Mouse (Mus musculus) limb, embryonic 12.5 days (tissue): ENCODE results near the gene Tcf12. TPM values are rescaled to one million over a fixed set of nuclear protein-coding genes. Genes with fewer than 3 reads are reported as not detected.
A peak's percentile ranks its signal among the peaks of the same experiment; 100 is the strongest.

Experiments used
- ATAC-seq: fragments of 200-750 bp; cut with Nextera tagmentation; 2 replicates; pipeline ENCODE4 v1.8.0; 2017; ENCODE audit warnings: low read depth, moderate TSS enrichment; ENCODE audit not compliant: insufficient number of reproducible peaks, insufficient read depth, low FRiP score, low TSS enrichment
- H3K27ac ChIP-seq: fragments of 300-500 bp; sonication (generic); 2 replicates; pipeline ENCODE4 v1.5.1; 2016; ENCODE audit warnings: mild to moderate bottlenecking, moderate library complexity
- H3K27me3 ChIP-seq: fragments of 300-500 bp; sonication (generic); 2 replicates; pipeline ENCODE4 v1.6.1; 2016; ENCODE audit warnings: mild to moderate bottlenecking, moderate library complexity
- H3K36me3 ChIP-seq: fragments of 300-500 bp; sonication (generic); 2 replicates; pipeline ENCODE4 v1.6.1; 2016; ENCODE audit warnings: mild to moderate bottlenecking, moderate library complexity
- H3K4me1 ChIP-seq: fragments of 300-500 bp; sonication (generic); replicated peaks from 2 replicates; pipeline ENCODE4 v1.6.1; 2016
- H3K4me2 ChIP-seq: fragments of 300-500 bp; sonication (generic); 2 replicates; pipeline ENCODE4 v1.6.1; 2016; ENCODE audit warnings: mild to moderate bottlenecking, moderate library complexity
- H3K4me3 ChIP-seq: fragments of 300-500 bp; sonication (generic); replicated peaks from 2 replicates; pipeline ENCODE4 v1.5.1; 2016; ENCODE audit warnings: mild to moderate bottlenecking
- H3K9ac ChIP-seq: fragments of 300-500 bp; sonication (generic); replicated peaks from 2 replicates; pipeline ENCODE4 v1.6.1; 2016; ENCODE audit warnings: mild to moderate bottlenecking, moderate library complexity
- H3K9me3 ChIP-seq: fragments of 300-500 bp; sonication (generic); 2 replicates; pipeline ENCODE4 v1.6.1; 2016; ENCODE audit warnings: mild to moderate bottlenecking, moderate library complexity
- WGBS: fragments of 180-500 bp; shearing (Covaris S2); methylation state at CpG from one replicate; pipeline ENCODE4 v1.1.7; 2016; 5-methylcytosine and 5-hydroxymethylcytosine counted together
- polyA plus RNA-seq: library from polyadenylated mRNA; unstranded; fragments of >200 nt; fragmentation: Nextera tagmentation; extraction: Ambion mirVana; gene quantifications from 2 replicates; pipeline ENCODE4 v1.2.1, GENCODE M21; 2016

Tcf12 gene
- polyA plus RNA-seq, 1 experiment from 2014 or later, result 142 TPM

DNA sequence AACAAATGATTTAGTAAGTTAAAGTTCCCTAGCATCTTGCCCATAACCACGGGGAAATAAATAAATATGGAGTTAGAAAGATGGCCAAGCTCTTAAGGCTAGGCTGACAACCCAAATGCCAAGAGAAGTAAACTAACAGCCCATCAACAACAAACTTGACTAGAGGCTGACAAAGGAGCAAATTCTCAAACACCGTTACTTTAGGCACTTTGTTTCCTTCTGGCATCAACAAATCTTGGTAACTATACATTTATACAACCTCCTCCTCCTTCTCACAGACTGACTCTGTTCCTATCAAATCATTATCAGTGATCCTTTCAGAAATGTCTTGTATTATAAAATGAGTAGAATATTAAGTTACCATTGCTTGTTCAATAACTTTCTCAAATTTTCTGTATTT is 159.7 kb downstream of the Tcf12 start:
- no peaks in the 10 kb centered on the region for H3K4me1 ChIP-seq
- no peak overlapping the region for H3K9ac ChIP-seq
- ATAC-seq, result no peak
- 0 out of 2 replicates have a peak, but pooled peaks cover 5% of the 10 kb centered on the region for H3K36me3 ChIP-seq
- no peak overlapping the region for H3K4me3 ChIP-seq
- WGBS, result 78% methylated on average over 2 of the region's 2 CpGs
- H3K27ac ChIP-seq, result no peak overlapping the region
- H3K9me3 ChIP-seq, result no peaks in the 10 kb centered on the region
- H3K4me2 ChIP-seq, result no peak overlapping the region
- H3K27me3 ChIP-seq, result no peaks in the 10 kb centered on the region

DNA sequence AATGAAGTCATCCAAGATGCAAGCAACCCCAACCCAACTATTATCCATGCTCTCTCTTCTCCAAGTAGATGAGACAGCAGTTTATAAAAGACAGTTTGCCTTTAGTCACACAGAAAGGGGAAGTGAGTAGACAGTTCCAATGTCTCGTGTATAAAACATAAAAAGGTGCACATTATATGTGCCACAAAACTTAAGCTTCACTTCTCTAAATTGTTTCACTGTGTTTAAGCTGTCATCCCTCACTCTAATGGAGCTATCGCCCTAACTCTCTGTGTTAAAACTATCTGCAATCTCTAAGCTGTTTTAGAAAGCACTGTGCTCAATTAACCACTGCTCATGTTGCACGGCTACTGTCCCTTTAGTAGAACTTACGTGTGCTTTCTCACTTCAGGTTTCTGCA is 160.3 kb downstream of the Tcf12 start:
- Histone ChIP-seq H3K27ac (no peak overlapping the region), H3K9me3 (no peaks in the 10 kb centered on the region), H3K4me2 (no peak overlapping the region), H3K27me3 (no peaks in the 10 kb centered on the region), H3K36me3 (0 out of 2 replicates have a peak, but pooled peaks cover 5% of the 10 kb centered on the region), H3K4me1 (no peaks in the 10 kb centered on the region), H3K4me3 (no peak overlapping the region), H3K9ac (no peak overlapping the region)
- ATAC-seq, result no peak
- WGBS, result 80% methylated on average over 4 of the region's 4 CpGs

DNA sequence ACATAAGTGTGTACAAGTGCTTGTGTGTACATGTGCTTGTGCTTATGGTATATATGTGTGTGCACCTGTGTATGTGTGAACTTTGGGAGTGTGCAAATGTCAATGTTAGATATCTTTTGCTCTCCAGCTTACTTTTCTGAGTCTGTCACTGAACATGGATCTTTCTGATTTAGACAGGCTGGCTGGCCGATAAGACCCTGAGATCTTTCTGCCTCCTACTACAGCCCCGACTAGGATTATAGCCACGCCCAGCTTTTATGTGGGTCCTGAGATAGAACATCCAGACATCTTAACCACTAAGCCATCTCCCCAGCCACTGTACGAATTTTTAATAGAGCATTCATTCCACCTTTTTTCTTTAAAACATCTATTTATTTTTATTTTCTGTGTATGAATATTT is 166.9 kb downstream of the Tcf12 start:
- H3K4me1 ChIP-seq, result no peaks in the 10 kb centered on the region
- no peak overlapping the region for H3K9ac ChIP-seq
- no peak overlapping the region for H3K4me2 ChIP-seq
- H3K27ac ChIP-seq, result no peak overlapping the region
- 92% methylated on average over 4 of the region's 4 CpGs for WGBS
- no peaks in the 10 kb centered on the region for H3K27me3 ChIP-seq
- no peaks in the 10 kb centered on the region for H3K9me3 ChIP-seq
- no peak for ATAC-seq
- no peaks in the 10 kb centered on the region; the same call in 1 of the 2 replicates for H3K36me3 ChIP-seq
- no peak overlapping the region for H3K4me3 ChIP-seq

DNA sequence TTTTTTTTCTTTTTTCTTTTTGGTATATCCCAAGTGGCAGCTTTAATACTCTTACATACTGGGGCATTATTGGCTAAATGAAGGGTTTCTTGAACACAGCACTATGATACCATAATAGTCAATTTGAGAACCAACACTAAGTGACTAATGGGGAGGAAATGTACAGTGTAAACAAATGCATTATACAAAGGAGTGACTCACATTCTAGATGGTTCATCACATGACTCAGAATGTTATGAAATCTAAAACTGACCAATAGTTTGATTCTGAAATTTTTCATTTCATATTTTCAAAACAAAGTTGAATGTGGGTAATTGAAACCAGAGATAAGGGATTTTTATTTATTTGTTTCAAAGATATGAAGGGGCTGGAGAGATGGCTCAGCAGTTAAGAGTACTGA is 169.2 kb downstream of the Tcf12 start:
- no peaks in the 10 kb centered on the region for H3K9me3 ChIP-seq
- H3K4me1 ChIP-seq, result no peaks in the 10 kb centered on the region
- no peak overlapping the region for H3K4me2 ChIP-seq
- H3K27ac ChIP-seq, result no peak overlapping the region
- no peak for ATAC-seq
- no peaks in the 10 kb centered on the region; the same call in 1 of the 2 replicates for H3K36me3 ChIP-seq
- no peak overlapping the region for H3K9ac ChIP-seq
- H3K27me3 ChIP-seq, result no peaks in the 10 kb centered on the region
- H3K4me3 ChIP-seq, result no peak overlapping the region

DNA sequence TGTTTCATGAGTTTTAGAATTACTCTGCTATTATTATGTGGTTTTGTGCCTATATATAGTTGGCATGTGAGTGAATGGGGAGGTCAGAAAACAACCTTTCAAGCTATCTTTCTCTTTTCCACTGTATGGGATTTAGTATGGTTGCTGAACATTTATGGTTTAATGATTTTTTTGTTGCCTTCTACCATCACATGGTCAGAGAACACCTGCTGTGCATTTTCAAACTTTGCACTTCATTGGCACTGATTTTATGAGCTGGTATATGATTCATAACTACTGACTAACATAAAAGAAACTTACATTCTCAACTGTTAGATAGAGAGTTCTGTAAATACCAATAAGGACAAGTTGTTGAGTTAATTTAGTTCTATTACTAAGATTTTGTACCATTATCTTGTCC is 171.7 kb downstream of the Tcf12 start:
- no peaks in the 10 kb centered on the region; the same call in 1 of the 2 replicates for H3K36me3 ChIP-seq
- no peak overlapping the region for H3K27ac ChIP-seq
- no peaks in the 10 kb centered on the region for H3K27me3 ChIP-seq
- no peak overlapping the region for H3K4me2 ChIP-seq
- ATAC-seq, result no peak
- no peak overlapping the region for H3K9ac ChIP-seq
- no peaks in the 10 kb centered on the region for H3K4me1 ChIP-seq
- no peak overlapping the region for H3K4me3 ChIP-seq
- no peaks in the 10 kb centered on the region for H3K9me3 ChIP-seq

DNA sequence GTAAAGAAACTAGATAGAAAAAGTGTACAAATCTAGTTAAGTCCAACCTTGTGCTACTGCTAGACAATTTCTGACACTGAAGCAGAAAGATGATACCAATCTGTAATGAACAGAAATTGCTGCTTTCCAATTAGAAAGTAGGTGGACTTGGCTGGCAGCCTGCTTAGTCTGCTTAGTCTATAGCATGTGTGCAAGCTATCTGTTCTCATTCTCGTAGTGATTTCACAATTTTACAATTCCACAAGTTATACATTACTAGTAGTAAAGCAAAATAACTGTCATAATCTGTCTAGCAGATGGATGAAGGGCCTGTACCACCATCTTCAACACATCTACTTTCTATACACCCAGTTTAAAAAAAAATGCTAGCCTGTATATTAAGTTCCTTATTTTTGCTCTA is 175.5 kb downstream of the Tcf12 start:
- H3K9me3 ChIP-seq, result no peaks in the 10 kb centered on the region
- H3K4me3 ChIP-seq, result no peak overlapping the region
- H3K27ac ChIP-seq, result no peak overlapping the region
- WGBS, result 87% methylated on average over 1 of the region's 1 CpGs
- H3K9ac ChIP-seq, result no peak overlapping the region
- H3K36me3 ChIP-seq, result no peaks in the 10 kb centered on the region
- no peaks in the 10 kb centered on the region for H3K27me3 ChIP-seq
- ATAC-seq, result no peak
- no peaks in the 10 kb centered on the region for H3K4me1 ChIP-seq
- H3K4me2 ChIP-seq, result no peak overlapping the region

DNA sequence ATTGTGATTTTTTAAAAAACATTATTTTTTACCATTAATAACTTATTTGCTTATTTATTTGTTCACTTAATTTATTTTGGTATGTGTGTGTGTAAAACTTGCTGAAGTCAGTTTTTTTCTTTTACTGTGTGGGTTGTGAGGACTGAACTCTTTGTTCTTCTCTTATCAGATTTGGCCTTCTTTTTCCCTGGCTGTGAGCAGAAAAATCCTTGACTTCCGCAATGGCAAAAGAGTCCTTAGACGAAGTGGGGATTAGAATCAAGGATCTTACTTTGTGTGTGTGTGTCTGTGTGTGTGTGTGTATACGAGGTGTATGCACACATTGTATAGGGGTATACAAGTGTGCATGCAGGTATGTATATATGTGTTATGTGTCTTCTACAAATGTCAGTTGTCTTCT is 176.8 kb downstream of the Tcf12 start:
- 94% methylated on average over 3 of the region's 3 CpGs for WGBS
- H3K27me3 ChIP-seq, result no peaks in the 10 kb centered on the region
- no peaks in the 10 kb centered on the region for H3K4me1 ChIP-seq
- no peak overlapping the region for H3K4me2 ChIP-seq
- H3K36me3 ChIP-seq, result no peaks in the 10 kb centered on the region
- H3K9ac ChIP-seq, result no peak overlapping the region
- ATAC-seq, result no peak
- H3K9me3 ChIP-seq, result no peaks in the 10 kb centered on the region
- no peak overlapping the region for H3K27ac ChIP-seq
- no peak overlapping the region for H3K4me3 ChIP-seq

DNA sequence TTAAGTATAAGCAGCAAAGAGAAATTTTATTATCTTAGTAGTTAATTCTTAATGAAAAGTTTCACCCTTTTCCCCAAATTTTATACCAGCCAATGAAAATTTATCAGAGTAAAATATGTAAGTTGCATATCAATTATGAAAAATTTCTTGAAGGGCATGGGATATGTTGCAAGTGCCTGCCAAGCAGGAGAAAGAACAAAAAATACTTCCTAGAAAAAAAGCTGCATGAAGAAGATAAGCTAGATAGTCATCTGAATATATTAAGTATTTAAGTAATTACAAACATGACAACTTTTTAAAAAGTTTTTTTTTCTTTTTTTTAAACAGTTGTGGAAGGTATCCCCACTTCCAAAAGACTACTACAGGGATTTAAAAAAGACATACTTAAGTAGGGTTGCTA is 179.7 kb downstream of the Tcf12 start:
- H3K36me3 ChIP-seq, result no peaks in the 10 kb centered on the region
- no peak overlapping the region for H3K9ac ChIP-seq
- H3K27me3 ChIP-seq, result no peaks in the 10 kb centered on the region
- no peak for ATAC-seq
- no peak overlapping the region for H3K27ac ChIP-seq
- H3K4me3 ChIP-seq, result no peak overlapping the region
- H3K4me1 ChIP-seq, result no peaks in the 10 kb centered on the region
- H3K4me2 ChIP-seq, result no peak overlapping the region
- no peaks in the 10 kb centered on the region for H3K9me3 ChIP-seq

DNA sequence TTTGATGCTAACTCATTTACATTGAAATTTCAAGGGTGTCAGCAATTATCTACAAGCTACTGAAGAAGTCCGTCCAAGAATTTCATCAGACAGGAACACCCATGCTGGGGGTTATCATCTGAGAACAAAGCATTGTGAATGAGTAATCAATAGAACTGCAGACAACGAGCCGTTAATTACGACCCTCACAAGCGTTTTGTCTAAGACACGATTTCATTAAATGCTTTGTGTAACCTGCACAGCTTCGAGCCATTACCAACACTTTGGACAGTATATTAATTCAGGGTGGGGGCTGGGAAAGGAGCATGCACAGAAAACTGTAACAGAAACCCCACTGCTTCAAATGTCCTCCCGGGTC is 180.3 kb downstream of the Tcf12 start:
- H3K27me3 ChIP-seq, result no peaks in the 10 kb centered on the region
- no peaks in the 10 kb centered on the region for H3K4me1 ChIP-seq
- no peak for ATAC-seq
- H3K27ac ChIP-seq, result no peak overlapping the region
- H3K9me3 ChIP-seq, result no peaks in the 10 kb centered on the region
- H3K9ac ChIP-seq, result no peak overlapping the region
- 76% methylated on average over 8 of the region's 8 CpGs for WGBS
- H3K4me2 ChIP-seq, result no peak overlapping the region
- H3K4me3 ChIP-seq, result no peak overlapping the region
- no peaks in the 10 kb centered on the region for H3K36me3 ChIP-seq

DNA sequence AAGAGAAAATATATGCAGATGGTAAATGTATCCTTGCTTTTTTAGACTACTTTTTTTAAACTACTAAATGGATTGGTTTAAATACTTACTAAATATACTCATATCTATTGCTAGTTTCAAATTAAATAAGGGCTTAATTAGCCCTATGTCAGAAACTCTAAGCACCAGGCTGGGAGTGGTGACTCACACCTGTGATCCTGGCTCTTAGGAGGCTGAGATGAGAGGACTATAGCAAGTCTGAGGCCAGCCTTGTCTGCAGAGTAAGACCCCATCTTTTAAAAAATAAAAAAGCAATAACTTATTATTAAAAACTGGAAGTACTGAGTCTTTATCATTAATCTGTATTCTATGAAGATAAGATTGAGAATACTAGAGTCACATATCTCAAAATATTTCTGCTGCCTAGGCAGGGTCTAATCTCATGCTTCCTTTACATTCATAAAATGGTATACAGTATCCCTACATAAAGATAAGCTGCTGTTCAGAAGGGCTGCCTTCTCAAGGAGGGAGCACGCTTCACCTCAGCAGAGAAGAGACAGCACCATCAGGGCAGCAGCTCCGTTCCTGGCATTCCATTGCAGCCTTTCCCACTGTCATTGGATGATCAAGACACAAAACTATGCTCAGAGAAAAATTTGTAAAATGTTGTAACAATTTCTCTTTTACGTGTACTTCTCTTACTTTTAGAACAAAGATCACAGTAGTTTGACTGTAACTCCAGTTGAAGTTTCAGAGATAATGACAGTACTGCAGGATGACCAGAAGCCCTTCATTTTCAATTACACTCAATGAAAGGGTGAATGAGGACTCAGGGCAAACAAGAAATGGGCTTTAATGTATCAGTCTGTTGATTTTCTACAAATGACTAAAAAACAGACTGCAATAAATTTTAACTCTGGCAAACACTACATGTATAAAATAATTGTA is 181.0 kb downstream of the Tcf12 start:
- no peak overlapping the region for H3K4me2 ChIP-seq
- no peak overlapping the region for H3K27ac ChIP-seq
- H3K4me1 ChIP-seq, result no peaks in the 10 kb centered on the region
- no peaks in the 10 kb centered on the region for H3K27me3 ChIP-seq
- H3K9me3 ChIP-seq, result no peaks in the 10 kb centered on the region
- H3K36me3 ChIP-seq, result no peaks in the 10 kb centered on the region
- no peak overlapping the region for H3K9ac ChIP-seq
- no peak overlapping the region for H3K4me3 ChIP-seq
- ATAC-seq, result no peak
- WGBS, result 89% methylated on average over 3 of the region's 3 CpGs

DNA sequence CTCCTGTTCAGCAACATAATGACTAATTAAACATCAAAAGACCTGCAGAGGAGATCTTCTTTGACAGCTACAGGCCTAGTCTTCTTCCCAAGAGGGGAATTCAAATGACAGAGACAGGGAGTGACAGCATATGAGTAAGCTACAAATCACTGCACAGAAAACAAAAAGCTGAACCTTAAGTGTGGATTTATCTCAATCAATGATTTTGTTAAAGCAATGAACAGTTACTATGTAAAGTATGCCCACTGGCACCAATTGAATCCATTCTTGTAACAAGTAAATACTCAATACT is 195.1 kb downstream of the Tcf12 start:
- H3K9me3 ChIP-seq, result no peaks in the 10 kb centered on the region
- H3K9ac ChIP-seq, result no peak overlapping the region
- no peaks in the 10 kb centered on the region for H3K27me3 ChIP-seq
- H3K36me3 ChIP-seq, result peaks cover 9% of the 10 kb centered on the region; the same call in 1 of the 2 replicates
- H3K27ac ChIP-seq, result peak overlapping the region; percentile 69
- ATAC-seq, result no peak
- no peak overlapping the region for H3K4me3 ChIP-seq
- no peak overlapping the region for H3K4me2 ChIP-seq
- peaks cover 17% of the 10 kb centered on the region for H3K4me1 ChIP-seq
